Mouse (Mus musculus) liver, postnatal 0 days (tissue): Measurements from ENCODE around the gene Pgpep1l. TPM values are rescaled to one million over a fixed set of nuclear protein-coding genes. Genes with fewer than 3 reads are reported as not detected.
"Not testable (repeated sequence)": the region's sequence is repeated elsewhere in the genome, so short reads cannot be mapped to it uniquely, and the experiment has no call there.

Experiments
- ATAC-seq: fragments of 200-750 bp; cut with Nextera tagmentation; 2 replicates; pipeline ENCODE4 v1.8.0; 2017; ENCODE audit warnings: mild to moderate bottlenecking, moderate library complexity
- DNase-seq: peaks from one replicate; pipeline ENCODE4 v3.0.0-alpha.2; 2016
- H3K27ac ChIP-seq: fragments of 300-500 bp; sonication (generic); 2 replicates; pipeline ENCODE4 v1.5.1; 2014; ENCODE audit warnings: antibody characterized with exemption, moderate library complexity, mild to moderate bottlenecking, low read depth
- H3K27me3 ChIP-seq: fragments of 300-500 bp; sonication (generic); 2 replicates; pipeline ENCODE4 v1.6.1; 2014; ENCODE audit warnings: low read length, control low read depth, mixed read lengths; ENCODE audit not compliant: insufficient read depth
- H3K36me3 ChIP-seq: fragments of 300-500 bp; sonication (generic); replicated peaks from 2 replicates; pipeline ENCODE4 v1.6.1; 2014; ENCODE audit warnings: mild to moderate bottlenecking, control low read depth, low read length, moderate library complexity, mixed read lengths; ENCODE audit not compliant: insufficient read depth
- H3K4me1 ChIP-seq: fragments of 300-500 bp; sonication (generic); 2 replicates; pipeline ENCODE4 v1.6.1; 2014; ENCODE audit warnings: antibody characterized with exemption, mild to moderate bottlenecking, control low read depth; ENCODE audit not compliant: insufficient read depth
- H3K4me2 ChIP-seq: fragments of 300-500 bp; sonication (generic); 2 replicates; pipeline ENCODE4 v1.6.1; 2014; ENCODE audit warnings: low read depth, mild to moderate bottlenecking, low read length, moderate library complexity, mixed read lengths
- H3K4me3 ChIP-seq: fragments of 300-500 bp; sonication (generic); 2 replicates; pipeline ENCODE4 v1.5.1; 2014; ENCODE audit warnings: low read depth, low read length
- H3K9ac ChIP-seq: fragments of 300-500 bp; sonication (generic); replicated peaks from 2 replicates; pipeline ENCODE4 v1.6.1; 2014; ENCODE audit warnings: mild to moderate bottlenecking, moderate library complexity
- H3K9me3 ChIP-seq: fragments of 300-500 bp; sonication (generic); 2 replicates; pipeline ENCODE4 v1.6.1; 2016; ENCODE audit warnings: mild to moderate bottlenecking, control low read depth, low read length, mixed read lengths
- CTCF ChIP-seq: sonication (generic); IDR thresholded peaks from 2 replicates; pipeline ENCODE4 v1.5.1; 2016; ENCODE audit warnings: antibody characterized with exemption, low read depth
- EP300 ChIP-seq: IDR thresholded peaks from 2 replicates; pipeline ENCODE4 v1.6.1; 2016; ENCODE audit warnings: antibody characterized with exemption, low read depth, mild to moderate bottlenecking
- WGBS: fragments of 180-500 bp; shearing (Covaris S2); extraction: QIAGEN DNeasy Blood & Tissue Kit; methylation state at CpG from one replicate; pipeline ENCODE4 v1.1.7; 2014; ENCODE audit not compliant: insufficient replicate concordance; 5-methylcytosine and 5-hydroxymethylcytosine counted together
- polyA plus RNA-seq: library from polyadenylated mRNA; unstranded; fragments of >200 nt; fragmentation: Nextera tagmentation; extraction: Ambion mirVana; gene quantifications from 2 replicates; pipeline ENCODE4 v1.2.1, GENCODE M21; 2015

Gene Pgpep1l
- polyA plus RNA-seq, 1 experiment from 2014 or later = not detected

GRCm38 (mm10) chr7:68291603-68292002 is 27.6 kb upstream of the Pgpep1l start:
- no peak overlapping the region for H3K9ac ChIP-seq
- no peaks in the 10 kb centered on the region for H3K36me3 ChIP-seq
- no peak overlapping the region for H3K4me2 ChIP-seq
- H3K9me3 ChIP-seq = no peaks in the 10 kb centered on the region
- DNase-seq = no peak
- no peak overlapping the region for H3K27ac ChIP-seq
- H3K4me1 ChIP-seq = peaks cover under 1% of the 10 kb centered on the region; the same call in 1 of the 2 replicates
- no peak for TF ChIP-seq EP300
- TF ChIP-seq CTCF = no peak
- WGBS = 70% methylated on average over 1 of the region's 1 CpGs
- H3K27me3 ChIP-seq = no peaks in the 10 kb centered on the region
- no peak overlapping the region for H3K4me3 ChIP-seq
- no peak for ATAC-seq

- Histone ChIP-seq H3K4me2 (no peak overlapping the region), H3K4me3 (no peak overlapping the region), H3K27me3 (no peaks in the 10 kb centered on the region), H3K27ac (no peak overlapping the region), H3K36me3 (no peaks in the 10 kb centered on the region), H3K9ac (no peak overlapping the region), H3K4me1 (peaks cover 24% of the 10 kb centered on the region), H3K9me3 (no peaks in the 10 kb centered on the region)
- TF ChIP-seq CTCF = no peak
- WGBS = 85% methylated on average over 8 of the region's 8 CpGs
- ATAC-seq (no peak), DNase-seq (no peak)
Observed at GRCm38 (mm10) chr7:68289081-68289480, 25.0 kb upstream of the Pgpep1l start.

GRCm38 (mm10) chr7:68288000-68288399 is 24.0 kb upstream of the Pgpep1l start:
- not testable (repeated sequence) for H3K4me3 ChIP-seq, ATAC-seq

DNA sequence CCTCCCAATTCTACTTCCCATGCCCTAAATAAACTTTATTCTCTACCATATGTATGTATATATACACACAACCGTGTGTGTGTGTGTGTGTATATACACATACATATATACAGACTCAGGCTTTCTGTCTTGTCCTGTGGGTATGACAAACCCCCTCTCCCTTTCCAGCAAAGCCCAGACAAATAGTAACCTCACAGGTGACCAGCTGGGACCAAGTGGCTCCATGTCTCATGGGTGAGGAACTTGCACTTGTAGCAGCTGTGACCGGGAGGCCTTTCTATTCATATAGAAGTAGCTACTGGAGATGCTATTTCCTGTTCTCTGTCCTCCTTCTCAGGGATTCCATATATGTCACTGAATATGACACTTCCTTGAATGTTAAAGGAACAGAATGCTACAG is 23.5 kb upstream of the Pgpep1l start:
- TF ChIP-seq CTCF (no peak), EP300 (no peak)
- 58% methylated on average over 2 of the region's 2 CpGs for WGBS
- no peak for DNase-seq

More at GRCm38 (mm10) chr7:68288000-68288399, 24.0 kb upstream of the Pgpep1l start:
- H3K27ac ChIP-seq, H3K9ac ChIP-seq, H3K9me3 ChIP-seq, H3K36me3 ChIP-seq, H3K4me2 ChIP-seq, DNase-seq, H3K27me3 ChIP-seq: not testable (repeated sequence)
- peaks cover 33% of the 10 kb centered on the region for H3K4me1 ChIP-seq
- 81% methylated on average over 4 of the region's 4 CpGs for WGBS

GRCm38 (mm10) chr7:68286526-68287481 is 22.8 kb upstream of the Pgpep1l start:
- no peak overlapping the region for H3K9ac ChIP-seq
- H3K4me2 ChIP-seq = no peak overlapping the region
- ATAC-seq = no peak
- TF ChIP-seq CTCF = no peak
- H3K36me3 ChIP-seq = no peaks in the 10 kb centered on the region
- H3K4me1 ChIP-seq = peaks cover 34% of the 10 kb centered on the region
- H3K27ac ChIP-seq = peak overlapping the region; percentile 87
- 71% methylated on average over 24 of the region's 24 CpGs for whole genome bisulfite sequencing
- DNase-seq = no peak
- no peaks in the 10 kb centered on the region for H3K9me3 ChIP-seq
- H3K27me3 ChIP-seq = no peaks in the 10 kb centered on the region
- H3K4me3 ChIP-seq = no peak overlapping the region

More for the DNA sequence above, 23.5 kb upstream of the Pgpep1l start:
- Histone ChIP-seq H3K9ac (no peak overlapping the region), H3K4me2 (no peak overlapping the region), H3K9me3 (no peaks in the 10 kb centered on the region), H3K27ac (peak overlapping the region; percentile 16; the same call in 1 of the 2 replicates), H3K4me1 (peaks cover 34% of the 10 kb centered on the region), H3K27me3 (no peaks in the 10 kb centered on the region), H3K4me3 (no peak overlapping the region), H3K36me3 (no peaks in the 10 kb centered on the region)
- no peak for ATAC-seq

GRCm38 (mm10) chr7:68285851-68286298 is 21.8 kb upstream of the Pgpep1l start:
- TF ChIP-seq EP300 (peak; percentile 72), CTCF (no peak)
- H3K4me1 ChIP-seq = peaks cover 36% of the 10 kb centered on the region
- H3K4me2 ChIP-seq = 0 out of 2 replicates have a peak overlapping the region, but pooled peaks have one; percentile 3
- no peak overlapping the region for H3K4me3 ChIP-seq
- 46% methylated on average over 8 of the region's 8 CpGs for WGBS
- no peaks in the 10 kb centered on the region for H3K9me3 ChIP-seq
- DNase-seq = no peak
- H3K27ac ChIP-seq = peak overlapping the region; percentile 87
- no peaks in the 10 kb centered on the region for H3K27me3 ChIP-seq
- ATAC-seq = peak; percentile 76
- no peaks in the 10 kb centered on the region for H3K36me3 ChIP-seq
- no peak overlapping the region for H3K9ac ChIP-seq
